Mouse (Mus musculus) bone marrow macrophage, adult 2 months (primary cell): Measurements from ENCODE around the gene Leng1. TPM values are rescaled to one million over a fixed set of nuclear protein-coding genes. Genes with fewer than 3 reads are reported as not detected.
A peak's percentile ranks its signal among the peaks of the same experiment; 100 is the strongest.
"Not testable (repeated sequence)": the region's sequence is repeated elsewhere in the genome, so short reads cannot be mapped to it uniquely, and the experiment has no call there.

ENCODE experiments used
- H3K27ac ChIP-seq: 2 replicates; pipeline ENCODE4 v1.5.1; 2012; ENCODE audit warnings: low read depth, low read length; ENCODE audit not compliant: insufficient read depth
- H3K4me1 ChIP-seq: 2 replicates; pipeline ENCODE4 v1.6.1; 2012; ENCODE audit warnings: low read length; ENCODE audit not compliant: control insufficient read depth, insufficient read depth
- H3K4me3 ChIP-seq: 2 replicates; pipeline ENCODE4 v1.5.1; 2012; ENCODE audit warnings: mild to moderate bottlenecking, low read length, moderate library complexity; ENCODE audit not compliant: insufficient read depth
- CTCF ChIP-seq: IDR thresholded peaks from 2 replicates; pipeline ENCODE4 v1.5.1; 2012; ENCODE audit warnings: low read depth, mild to moderate bottlenecking, low read length, moderate library complexity
- POLR2A ChIP-seq: IDR thresholded peaks from 2 replicates; pipeline ENCODE4 v1.6.1; 2012; ENCODE audit warnings: mild to moderate bottlenecking, low read depth, low read length, borderline replicate concordance
- polyA plus RNA-seq: library from polyadenylated mRNA; stranded (reverse); fragments of >200 nt; gene quantifications from 2 replicates; pipeline ENCODE4 v1.2.4, GENCODE M21; 2012; ENCODE audit not compliant: missing spikeins, insufficient read depth, insufficient read length

Gene Leng1
- polyA plus RNA-seq, 1 experiment = 8.5 TPM

DNA sequence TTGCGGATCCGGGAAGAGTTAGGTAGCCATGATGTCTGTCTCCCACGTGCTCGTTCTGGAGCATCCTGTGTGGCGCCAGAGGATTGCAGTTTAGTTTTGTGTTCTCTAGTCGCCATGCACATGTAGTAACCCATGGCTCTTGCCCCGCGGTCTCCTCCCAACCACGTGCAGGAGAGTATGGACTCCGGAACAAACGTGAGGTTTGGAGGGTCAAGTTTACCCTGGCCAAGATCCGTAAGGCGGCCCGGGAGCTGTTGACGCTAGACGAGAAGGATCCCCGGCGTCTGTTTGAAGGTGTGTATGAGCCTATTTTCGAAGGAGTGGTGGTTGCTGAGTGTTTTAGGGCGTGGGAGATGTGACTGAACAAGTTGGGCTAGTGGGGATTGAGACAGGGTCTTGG is 38.8 kb upstream of the Leng1 start:
- Histone ChIP-seq H3K4me3 (peak overlapping the region; percentile 81), H3K27ac (peak overlapping the region; percentile 98), H3K4me1 (peaks cover 19% of the 10 kb centered on the region)
- TF ChIP-seq CTCF = no peak
- TF ChIP-seq POLR2A = no peak

DNA sequence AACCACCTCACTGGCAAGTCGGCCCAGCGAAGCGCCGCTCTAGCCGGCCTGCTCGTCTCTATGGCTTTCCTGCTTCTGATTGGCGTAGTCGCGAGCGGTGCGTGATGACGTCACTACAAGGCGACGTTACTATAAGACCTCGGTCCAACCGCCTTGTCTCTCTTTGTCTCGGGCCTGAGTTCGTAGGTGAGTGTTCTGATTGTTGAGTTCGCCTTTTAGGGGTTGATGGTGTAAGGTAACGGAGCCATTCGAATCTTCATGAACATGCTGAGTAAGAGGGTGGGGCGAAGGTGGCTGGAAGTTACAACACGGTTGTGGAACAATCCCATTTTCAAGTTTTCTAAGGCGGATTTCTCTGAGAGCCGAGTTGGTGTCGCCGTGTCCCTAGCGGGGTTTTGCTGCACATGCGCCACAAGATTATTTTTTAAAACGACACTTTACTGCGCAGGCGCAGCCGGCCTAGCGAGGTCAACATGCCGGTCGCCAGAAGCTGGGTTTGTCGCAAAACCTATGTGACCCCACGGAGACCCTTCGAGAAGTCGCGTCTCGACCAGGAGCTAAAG is 38.3 kb upstream of the Leng1 start, which contains the start of gene Rps9:
Rps9 (plus strand) TSS at position 115 of the 563 bp plus-strand sequence.
- TF ChIP-seq POLR2A (peak; percentile 83; the same call in 1 of the 2 replicates), CTCF (no peak)
- H3K4me3 ChIP-seq = peak within 1 kb of the TSS; percentile 81
- peak within 1 kb of the TSS; percentile 98 for H3K27ac ChIP-seq
- peaks cover 15% of the 10 kb centered on the region for H3K4me1 ChIP-seq

GRCm38 (mm10) chr7:3703148-3703878 is 37.7 kb upstream of the Leng1 start:
- TF ChIP-seq CTCF (no peak), POLR2A (no peak)
- H3K27ac ChIP-seq = peak overlapping the region; percentile 71
- H3K4me1 ChIP-seq = peaks cover 11% of the 10 kb centered on the region
- H3K4me3 ChIP-seq = peak overlapping the region; percentile 81

GRCm38 (mm10) chr7:3698471-3698870 is 32.8 kb upstream of the Leng1 start:
- TF ChIP-seq POLR2A (no peak), CTCF (no peak)
- Histone ChIP-seq H3K4me3 (no peak overlapping the region), H3K27ac (no peak overlapping the region), H3K4me1 (peaks cover 3% of the 10 kb centered on the region)

GRCm38 (mm10) chr7:3694949-3695305 is 29.3 kb upstream of the Leng1 start:
- not testable (repeated sequence) for H3K4me1 ChIP-seq
- peak overlapping the region; percentile 92 for H3K4me3 ChIP-seq
- peak overlapping the region; percentile 46 for H3K27ac ChIP-seq

GRCm38 (mm10) chr7:3694076-3694948 is 28.7 kb upstream of the Leng1 start:
- peak overlapping the region; percentile 92 for H3K27ac ChIP-seq
- peak overlapping the region; percentile 92 for H3K4me3 ChIP-seq
- TF ChIP-seq CTCF (no peak), POLR2A (no peak)
- peaks cover 2% of the 10 kb centered on the region; the same call in 1 of the 2 replicates for H3K4me1 ChIP-seq

- H3K4me1 ChIP-seq = peaks cover 2% of the 10 kb centered on the region; the same call in 1 of the 2 replicates
- H3K4me3 ChIP-seq = peak overlapping the region; percentile 92
- TF ChIP-seq POLR2A (no peak), CTCF (no peak)
- peak overlapping the region; percentile 92 for H3K27ac ChIP-seq
These were observed 28.1 kb upstream of the Leng1 start for GRCm38 (mm10) chr7:3693809-3694075.

- peak within 1 kb of the TSS; percentile 92 for H3K27ac ChIP-seq
- H3K4me1 ChIP-seq = peaks cover 2% of the 10 kb centered on the region; the same call in 1 of the 2 replicates
- TF ChIP-seq POLR2A (no peak), CTCF (no peak)
- H3K4me3 ChIP-seq = peak within 1 kb of the TSS; percentile 92
These were observed 27.6 kb upstream of the Leng1 start, which contains the start of gene Mboat7 for GRCm38 (mm10) chr7:3692987-3693808. TSS of gene Mboat7 (minus strand) at chr7:3693523.

GRCm38 (mm10) chr7:3692382-3692986 is 26.8 kb upstream of the Leng1 start, which contains the start of gene Tsen34:
TSS of gene Tsen34 (plus strand) at chr7:3692863.
- peak within 1 kb of the TSS; percentile 92 for H3K4me3 ChIP-seq
- peaks cover 2% of the 10 kb centered on the region; the same call in 1 of the 2 replicates for H3K4me1 ChIP-seq
- TF ChIP-seq POLR2A = no peak
- no peak for TF ChIP-seq CTCF
- peak within 1 kb of the TSS; percentile 92 for H3K27ac ChIP-seq
